Mouse (Mus musculus) cerebellum, postnatal 14 days (tissue): ENCODE measurements around the gene Snx29.

ENCODE experiments used
- DNase-seq, 2 experiments: peaks; one replicate each; pipeline ENCODE4 v3.0.0; 2021; ENCODE audit warnings: mixed read lengths in 2 of 2

The Snx29 gene

GRCm38 (mm10) chr16:11691487-11692200 lies 368.9 kb downstream of the Snx29 start:
- DNase-seq = peak; percentile 21 to 43

GRCm38 (mm10) chr16:11692744-11693143 lies 370.0 kb downstream of the Snx29 start:
- no peak for DNase-seq

DNA sequence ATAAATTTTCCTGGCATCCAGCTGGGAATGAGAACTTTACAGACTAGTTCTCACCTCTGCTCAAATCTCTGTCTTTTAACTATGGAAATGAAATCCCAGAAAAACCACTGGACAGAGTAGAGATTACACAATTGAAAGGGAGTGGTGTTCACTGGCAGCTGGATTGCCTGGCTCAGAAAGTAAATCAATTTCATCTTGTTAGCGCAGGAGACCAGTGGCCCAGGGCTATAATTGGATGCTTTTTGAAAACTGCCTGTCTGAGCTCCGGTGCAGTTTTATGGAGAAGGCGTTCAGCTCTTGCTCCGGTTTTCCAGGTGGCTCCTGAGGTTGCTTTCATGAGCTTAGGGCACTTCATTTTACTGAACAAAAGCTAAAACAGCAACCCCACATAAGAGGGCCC lies 371.7 kb downstream of the Snx29 start:
- DNase-seq = no peak

GRCm38 (mm10) chr16:11696767-11697166 lies 374.1 kb downstream of the Snx29 start:
- DNase-seq = no peak

- DNase-seq = peak; percentile 76
These were observed 375.1 kb downstream of the Snx29 start for GRCm38 (mm10) chr16:11697710-11698357.

DNA sequence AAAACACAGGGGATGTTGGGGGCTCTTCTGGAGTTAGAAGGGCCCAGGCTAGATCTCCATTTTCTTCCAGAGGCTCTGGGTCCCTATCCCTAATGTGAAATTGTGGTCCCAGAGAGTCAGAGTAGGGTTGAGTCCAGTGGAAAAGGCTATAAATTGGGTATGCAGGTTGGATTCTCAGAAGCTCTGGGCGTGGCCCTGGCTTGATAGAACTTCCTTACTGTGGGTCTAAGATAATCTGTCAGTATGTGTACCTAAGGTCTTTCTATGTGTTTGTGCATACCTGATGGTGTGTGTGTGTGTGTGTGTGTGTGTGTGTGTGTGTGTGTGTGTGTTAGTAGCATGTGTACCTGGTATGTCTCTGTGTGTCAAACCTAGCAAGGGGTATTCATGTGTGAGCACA lies 378.9 kb downstream of the Snx29 start:
- DNase-seq = no peak

- no peak for DNase-seq
These were observed 381.4 kb downstream of the Snx29 start for GRCm38 (mm10) chr16:11704096-11704495.

DNA sequence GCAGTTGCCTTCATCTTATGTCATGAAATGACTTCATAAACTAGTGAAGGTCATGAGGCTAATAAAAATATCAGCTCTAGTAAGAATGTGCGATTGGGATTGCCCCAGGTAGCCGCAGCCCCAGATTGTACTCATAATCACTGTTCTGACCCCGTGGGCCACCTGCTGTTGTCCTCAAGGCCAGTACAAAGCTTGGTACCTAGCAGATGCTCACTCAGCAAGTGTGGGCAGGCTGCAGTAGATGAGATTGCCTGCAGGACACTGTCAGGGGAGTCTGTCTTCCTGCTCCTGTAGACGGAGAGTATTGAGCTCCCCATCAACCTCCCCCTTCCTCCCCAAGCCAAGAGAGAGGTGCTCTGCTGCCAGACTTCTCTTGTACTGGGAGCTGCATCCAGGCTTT lies 382.7 kb downstream of the Snx29 start:
- DNase-seq = peak; percentile 49 to 53

- no peak for DNase-seq
These were observed 385.4 kb downstream of the Snx29 start for GRCm38 (mm10) chr16:11708097-11708496.

- DNase-seq = no peak
These were observed 386.7 kb downstream of the Snx29 start for GRCm38 (mm10) chr16:11709382-11709781.

GRCm38 (mm10) chr16:11709999-11710667 lies 387.4 kb downstream of the Snx29 start:
- DNase-seq = peak; percentile 23 to 25

GRCm38 (mm10) chr16:11713265-11713865 lies 390.7 kb downstream of the Snx29 start:
- peak in 1 of 2 experiments; percentile 29 for DNase-seq

- no peak for DNase-seq
These were observed 394.2 kb downstream of the Snx29 start for GRCm38 (mm10) chr16:11716932-11717331.

DNA sequence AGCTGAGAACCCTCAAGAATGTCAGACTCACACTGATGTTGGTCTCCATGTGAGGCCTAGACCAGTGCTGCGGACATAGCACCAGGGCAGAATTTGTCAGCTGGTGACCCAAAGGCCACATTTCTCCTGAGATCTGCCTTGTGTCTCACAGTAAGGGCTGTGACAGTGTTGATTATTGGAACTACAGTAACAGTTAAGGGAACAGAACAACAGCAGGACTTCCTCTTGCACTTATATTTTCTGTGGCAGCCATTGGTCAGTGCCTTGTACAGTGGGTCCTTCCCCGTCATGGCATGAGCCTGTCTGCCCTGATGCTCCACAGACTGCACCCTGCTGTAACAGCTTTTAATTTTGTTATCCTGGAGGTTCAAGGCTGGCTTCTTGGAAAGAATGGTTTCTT lies 403.2 kb downstream of the Snx29 start:
- DNase-seq = no peak

GRCm38 (mm10) chr16:11727331-11727730 lies 404.6 kb downstream of the Snx29 start:
- DNase-seq = no peak

GRCm38 (mm10) chr16:11728131-11728530 lies 405.4 kb downstream of the Snx29 start:
- no peak for DNase-seq

GRCm38 (mm10) chr16:11728627-11729026 lies 405.9 kb downstream of the Snx29 start:
- DNase-seq = no peak

- no peak for DNase-seq
These were observed 406.4 kb downstream of the Snx29 start for GRCm38 (mm10) chr16:11729111-11729510.

DNA sequence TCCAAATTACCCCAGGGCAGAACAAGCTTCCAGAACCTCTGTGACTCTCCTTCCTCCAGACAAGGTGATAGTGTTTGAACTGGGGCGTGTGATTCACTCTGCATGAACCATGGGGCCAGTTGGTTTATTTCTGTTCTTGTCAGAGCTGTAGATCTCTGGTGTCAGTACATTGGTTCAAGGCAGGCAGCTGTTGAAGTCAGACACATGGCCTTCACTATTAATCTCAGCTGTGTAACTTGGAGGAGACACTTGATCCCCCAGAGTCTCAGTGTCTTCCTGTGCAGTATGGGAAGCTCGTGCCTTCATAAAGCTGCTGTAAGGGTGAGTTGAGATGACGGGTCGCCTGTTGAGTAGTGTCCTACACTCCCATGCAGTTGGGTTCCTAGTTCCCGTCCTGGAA lies 407.1 kb downstream of the Snx29 start:
- no peak for DNase-seq

DNA sequence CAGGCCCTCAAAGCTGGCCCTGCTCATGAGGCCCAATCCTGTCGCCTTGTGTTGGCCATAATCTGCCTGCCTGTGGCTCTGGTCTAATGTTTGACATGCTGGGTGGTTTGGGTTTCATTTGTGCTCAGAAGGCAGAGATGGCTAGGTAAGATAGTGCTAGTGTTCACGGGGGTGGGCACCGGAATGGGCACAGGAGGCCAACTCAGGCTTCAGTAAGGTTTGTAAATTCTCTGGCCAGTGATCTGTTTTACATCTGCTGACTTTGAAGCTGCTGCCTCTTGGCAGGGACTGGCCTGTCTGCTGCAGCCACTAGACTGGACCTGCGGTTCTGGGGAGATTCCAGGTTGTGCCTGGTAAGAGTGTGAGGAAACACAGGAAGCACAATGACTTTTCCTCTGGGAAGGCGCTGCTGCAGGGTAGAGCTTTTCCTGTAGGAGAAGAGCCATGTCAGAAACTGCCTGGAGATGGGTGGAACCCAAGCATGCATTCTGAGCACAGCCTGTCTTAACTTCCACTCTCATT lies 408.4 kb downstream of the Snx29 start:
- no peak for DNase-seq

DNA sequence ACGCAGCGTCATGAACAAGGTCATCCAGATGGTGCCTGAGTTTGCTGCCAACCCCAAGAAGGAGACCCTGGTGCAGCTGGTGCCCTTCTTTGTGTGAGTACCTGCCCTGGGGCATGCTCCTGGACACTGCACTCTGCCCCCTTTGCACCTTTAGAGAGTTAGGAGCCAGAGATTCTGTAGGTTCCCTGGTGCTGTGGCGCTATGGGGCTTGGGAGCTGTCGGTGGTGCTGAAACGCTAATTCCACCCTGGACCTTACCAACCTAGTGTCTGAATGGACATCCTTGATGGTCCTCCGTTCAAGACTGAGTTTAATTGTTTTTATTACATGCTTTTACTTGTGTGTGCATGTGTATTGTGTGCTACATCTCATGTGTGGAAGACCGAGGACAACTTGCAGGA lies 415.6 kb downstream of the Snx29 start:
- DNase-seq = no peak

DNA sequence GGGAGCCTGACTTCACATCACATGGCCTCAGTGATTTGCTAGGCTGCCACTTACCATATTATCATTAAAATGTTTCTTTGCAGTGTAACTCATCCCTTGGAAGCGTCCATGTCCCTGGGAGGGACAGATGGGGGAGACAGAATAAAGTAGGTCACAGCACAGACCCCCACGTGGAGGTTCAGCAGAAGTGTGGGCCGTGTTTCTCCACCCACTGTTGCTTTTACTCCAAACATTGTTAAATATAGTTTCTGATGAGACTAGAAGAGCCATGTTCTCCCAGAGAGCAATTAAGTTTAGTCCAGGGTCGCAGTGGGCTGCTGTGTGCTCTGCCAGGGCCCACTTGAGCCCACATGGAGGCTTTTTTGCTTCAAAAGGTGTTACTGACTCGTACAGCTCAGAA lies 419.2 kb downstream of the Snx29 start:
- no peak for DNase-seq

GRCm38 (mm10) chr16:11742351-11742750 lies 419.6 kb downstream of the Snx29 start:
- no peak for DNase-seq
